Mouse (Mus musculus) heart, embryonic 11.5 days (tissue): Measurements from ENCODE around the gene Hspa14. TPM values are rescaled to one million over a fixed set of nuclear protein-coding genes. Genes with fewer than 3 reads are reported as not detected.
A peak's percentile ranks its signal among the peaks of the same experiment; 100 is the strongest.

Source experiments
- ATAC-seq: fragments of 200-750 bp; cut with Nextera tagmentation; replicated peaks from 2 replicates; pipeline ENCODE4 v1.8.0; 2017; ENCODE audit warnings: moderate library complexity; ENCODE audit not compliant: insufficient number of reproducible peaks, low FRiP score, low TSS enrichment
- H3K27ac ChIP-seq: fragments of 300-500 bp; sonication (generic); 2 replicates; pipeline ENCODE4 v1.5.1; 2014; ENCODE audit warnings: mild to moderate bottlenecking, low read depth, low read length
- H3K27me3 ChIP-seq: fragments of 300-500 bp; sonication (generic); 2 replicates; pipeline ENCODE4 v1.6.1; 2014; ENCODE audit warnings: mild to moderate bottlenecking, low read length, mixed read lengths; ENCODE audit not compliant: control insufficient read depth, insufficient read depth
- H3K36me3 ChIP-seq: fragments of 300-500 bp; sonication (generic); 2 replicates; pipeline ENCODE4 v1.6.1; 2014; ENCODE audit warnings: mild to moderate bottlenecking, low read length, moderate library complexity, mixed read lengths; ENCODE audit not compliant: control insufficient read depth, insufficient read depth
- H3K4me1 ChIP-seq: fragments of 300-500 bp; sonication (generic); 2 replicates; pipeline ENCODE4 v1.6.1; 2014; ENCODE audit warnings: low read length; ENCODE audit not compliant: control insufficient read depth, insufficient read depth
- H3K4me2 ChIP-seq: fragments of 300-500 bp; sonication (generic); 2 replicates; pipeline ENCODE4 v1.6.1; 2014; ENCODE audit warnings: mild to moderate bottlenecking, moderate library complexity
- H3K4me3 ChIP-seq: fragments of 300-500 bp; sonication (generic); 2 replicates; pipeline ENCODE4 v1.5.1; 2014; ENCODE audit warnings: low read depth, low read length
- H3K9ac ChIP-seq: fragments of 300-500 bp; sonication (generic); 2 replicates; pipeline ENCODE4 v1.6.1; 2014; ENCODE audit warnings: mild to moderate bottlenecking, low read depth, low read length, moderate library complexity
- H3K9me3 ChIP-seq: fragments of 300-500 bp; sonication (generic); replicated peaks from 2 replicates; pipeline ENCODE4 v1.6.1; 2016; ENCODE audit warnings: low read length; ENCODE audit not compliant: control insufficient read depth
- WGBS: fragments of 180-500 bp; shearing (Covaris S2); extraction: QIAGEN DNeasy Blood & Tissue Kit; methylation state at CpG from one replicate; pipeline ENCODE4 v1.1.7; 2014; ENCODE audit not compliant: insufficient replicate concordance; 5-methylcytosine and 5-hydroxymethylcytosine counted together
- polyA plus RNA-seq: library from polyadenylated mRNA; unstranded; fragments of >200 nt; fragmentation: Nextera tagmentation; extraction: Ambion mirVana; gene quantifications from 2 replicates; pipeline ENCODE4 v1.2.1, GENCODE M21; 2014

The Hspa14 gene
- 87.9 and 94.9 TPM in 2 replicates for polyA plus RNA-seq

DNA sequence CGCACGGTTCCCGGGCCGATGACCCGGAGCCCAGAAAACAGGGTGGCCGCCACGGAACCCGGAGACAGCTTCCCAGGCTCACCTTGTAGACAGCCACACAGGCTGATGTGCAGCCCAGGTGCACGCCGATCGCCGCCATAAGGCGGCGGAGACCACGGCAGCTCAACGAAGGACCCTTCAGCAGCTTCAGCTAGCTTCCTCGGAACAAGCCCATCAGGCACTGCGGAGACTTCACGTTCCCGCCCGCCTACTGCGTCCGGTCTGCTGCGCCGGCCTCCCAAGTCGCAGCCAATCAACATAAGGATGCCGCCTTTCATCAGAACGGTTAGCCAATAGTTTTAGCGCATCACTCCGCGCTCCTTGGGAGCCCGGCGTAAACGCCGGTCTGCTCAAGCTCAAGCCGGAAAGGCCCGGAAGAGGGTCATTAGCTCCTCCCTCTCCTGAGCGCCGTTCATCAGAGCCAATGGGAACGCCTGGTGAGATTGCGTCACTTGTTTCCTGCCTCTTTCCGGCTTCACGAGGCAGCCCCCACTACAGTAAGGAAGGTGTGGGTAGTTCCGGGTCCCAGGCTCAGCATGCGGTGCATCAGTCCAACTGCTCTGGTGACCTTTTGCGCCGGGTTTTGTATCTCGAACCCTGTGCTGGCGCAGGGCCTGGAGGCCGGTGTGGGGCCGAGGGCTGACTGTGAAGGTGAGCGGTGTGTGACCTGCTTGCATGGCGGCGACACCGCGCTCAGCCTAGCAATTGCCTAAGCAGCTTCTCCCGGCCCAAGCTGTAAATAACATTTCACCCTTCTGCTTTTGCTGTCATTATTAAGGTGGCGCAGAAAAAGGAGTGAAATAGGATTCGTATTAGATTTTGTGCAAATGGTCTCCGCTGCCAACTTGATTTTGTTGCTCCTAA lies at the start of gene Hspa14, which contains the start of the genes Gm45902 and Cdnf:
Hspa14 (minus strand) TSS at position 263 of the 903 bp plus-strand sequence.
Gm45902 (minus strand) TSS at position 239 of the 903 bp plus-strand sequence.
Cdnf (plus strand) TSS at position 479 of the 903 bp plus-strand sequence.
- H3K4me3 ChIP-seq, result peak within 1 kb of the TSS; percentile 81
- WGBS, result under 1% methylated on average over 60 of the region's 60 CpGs
- H3K9me3 ChIP-seq, result no peaks in the 10 kb centered on the region
- H3K36me3 ChIP-seq, result peaks cover 2% of the 10 kb centered on the region; the same call in 1 of the 2 replicates
- H3K27ac ChIP-seq, result peak within 1 kb of the TSS; percentile 72
- no peaks in the 10 kb centered on the region for H3K27me3 ChIP-seq
- peaks cover 5% of the 10 kb centered on the region for H3K4me1 ChIP-seq
- ATAC-seq, result peak; percentile 100
- H3K9ac ChIP-seq, result peak within 1 kb of the TSS; percentile 88
- H3K4me2 ChIP-seq, result peak within 1 kb of the TSS; percentile 74

DNA sequence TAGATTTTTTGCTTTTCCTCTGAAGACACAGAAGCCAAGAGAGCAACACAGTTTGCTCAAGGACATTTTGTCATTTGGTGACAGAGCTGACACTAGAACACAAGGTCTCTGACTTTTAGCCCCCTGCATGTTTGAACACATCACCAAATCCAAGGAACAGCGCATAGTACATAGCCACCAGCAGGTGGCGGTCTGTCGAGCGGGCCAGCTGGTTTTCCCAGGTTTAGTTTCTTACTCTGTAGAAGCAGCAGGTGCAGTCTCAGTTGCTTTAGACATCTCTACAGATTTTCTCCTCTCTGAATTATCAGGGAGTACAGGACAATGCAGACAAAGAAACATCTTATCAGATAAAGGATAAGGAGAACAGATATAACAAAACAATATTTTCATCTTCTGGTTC lies 34.0 kb upstream of the Hspa14 start:
- Histone ChIP-seq H3K27ac (no peak overlapping the region), H3K4me2 (no peak overlapping the region), H3K9ac (no peak overlapping the region), H3K27me3 (no peaks in the 10 kb centered on the region), H3K36me3 (no peaks in the 10 kb centered on the region), H3K9me3 (no peaks in the 10 kb centered on the region), H3K4me3 (no peak overlapping the region), H3K4me1 (no peaks in the 10 kb centered on the region)
- 8% methylated on average over 4 of the region's 4 CpGs for WGBS
- ATAC-seq, result no peak

DNA sequence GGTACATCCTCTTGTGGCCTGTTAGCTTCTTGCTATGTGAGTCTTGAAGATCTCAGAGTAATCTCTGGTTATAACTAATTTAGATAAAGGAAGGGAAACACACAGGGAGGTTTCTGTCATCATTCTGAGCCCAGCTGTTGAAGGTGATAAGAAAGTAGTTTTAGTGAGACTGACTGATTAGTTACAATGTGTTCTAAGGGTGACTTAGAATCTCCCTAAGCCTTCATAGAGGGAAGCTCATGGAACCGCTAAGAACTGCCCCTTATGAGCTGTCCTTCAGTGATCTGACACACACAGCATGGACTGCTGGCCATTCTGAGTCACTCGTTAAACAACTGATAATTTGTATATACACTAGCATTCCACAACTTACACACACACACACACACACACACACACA lies 33.4 kb upstream of the Hspa14 start:
- Histone ChIP-seq H3K36me3 (no peaks in the 10 kb centered on the region), H3K9me3 (no peaks in the 10 kb centered on the region), H3K9ac (no peak overlapping the region), H3K27me3 (no peaks in the 10 kb centered on the region), H3K4me1 (no peaks in the 10 kb centered on the region), H3K4me3 (no peak overlapping the region), H3K4me2 (no peak overlapping the region), H3K27ac (no peak overlapping the region)
- no peak for ATAC-seq
- 48% methylated on average over 2 of the region's 2 CpGs for WGBS

DNA sequence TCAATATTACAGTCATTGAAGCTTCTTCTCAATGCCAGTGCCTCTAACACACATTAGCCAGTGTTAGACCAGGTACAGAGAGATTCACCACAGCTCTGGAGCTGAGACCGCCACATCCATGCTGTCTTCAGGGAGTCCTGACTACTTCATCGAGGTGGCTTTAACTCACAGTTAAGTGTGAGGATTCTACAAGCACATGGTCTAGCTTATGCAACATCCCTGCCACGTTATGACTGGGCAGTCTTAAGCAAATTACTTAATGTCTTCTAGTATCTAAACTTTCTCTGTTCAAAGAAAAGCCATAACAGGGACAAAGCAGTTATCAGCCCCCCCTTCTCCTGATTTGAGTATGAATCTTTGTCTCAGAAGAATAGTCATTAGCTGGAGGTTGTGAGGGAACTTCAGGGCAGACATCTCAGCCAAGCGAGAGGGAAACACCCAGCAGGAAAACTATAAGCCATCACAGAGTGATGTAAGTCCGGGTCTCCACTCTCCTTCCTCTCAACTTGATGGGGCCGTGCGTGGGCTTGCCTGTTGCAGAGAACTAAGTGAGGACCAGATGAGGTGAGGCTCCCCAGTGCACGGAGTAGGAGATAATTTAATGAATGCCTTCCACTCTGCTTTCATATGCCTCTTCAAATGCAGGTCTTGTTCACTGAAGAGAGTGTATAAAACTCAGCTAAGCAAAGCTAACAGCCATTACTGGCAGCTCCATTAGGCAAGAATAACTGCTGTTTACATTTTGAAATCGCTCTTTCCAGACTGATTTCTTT lies 28.9 kb upstream of the Hspa14 start:
- 64% methylated on average over 9 of the region's 9 CpGs for WGBS
- H3K4me1 ChIP-seq, result no peaks in the 10 kb centered on the region
- ATAC-seq, result no peak
- no peaks in the 10 kb centered on the region for H3K9me3 ChIP-seq
- H3K4me3 ChIP-seq, result no peak overlapping the region
- H3K4me2 ChIP-seq, result no peak overlapping the region
- H3K9ac ChIP-seq, result no peak overlapping the region
- H3K27me3 ChIP-seq, result no peaks in the 10 kb centered on the region
- H3K36me3 ChIP-seq, result no peaks in the 10 kb centered on the region
- H3K27ac ChIP-seq, result no peak overlapping the region

DNA sequence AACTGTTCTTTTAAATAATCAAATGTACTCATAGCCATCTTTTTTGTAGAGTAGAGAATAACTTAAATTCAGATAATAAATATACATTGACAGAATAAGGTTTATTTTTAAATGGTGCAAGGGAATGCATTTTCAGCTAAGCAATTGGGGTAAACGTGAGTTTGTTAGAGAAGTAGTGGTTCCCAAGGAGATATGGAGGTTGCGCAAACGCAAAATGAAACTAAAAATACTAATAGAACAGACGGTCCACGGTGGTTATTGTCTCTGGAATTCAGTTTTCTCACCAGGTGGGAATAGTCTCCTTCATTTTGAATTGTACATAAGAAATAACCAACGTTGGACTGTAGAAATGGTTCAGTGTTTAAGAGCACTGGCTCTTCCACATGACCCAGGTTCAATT lies 13.7 kb upstream of the Hspa14 start:
- Histone ChIP-seq H3K9me3 (no peaks in the 10 kb centered on the region), H3K4me1 (no peaks in the 10 kb centered on the region), H3K4me2 (no peak overlapping the region), H3K27ac (no peak overlapping the region), H3K27me3 (no peaks in the 10 kb centered on the region), H3K36me3 (no peaks in the 10 kb centered on the region), H3K9ac (no peak overlapping the region), H3K4me3 (no peak overlapping the region)
- WGBS, result 76% methylated on average over 6 of the region's 6 CpGs
- no peak for ATAC-seq

DNA sequence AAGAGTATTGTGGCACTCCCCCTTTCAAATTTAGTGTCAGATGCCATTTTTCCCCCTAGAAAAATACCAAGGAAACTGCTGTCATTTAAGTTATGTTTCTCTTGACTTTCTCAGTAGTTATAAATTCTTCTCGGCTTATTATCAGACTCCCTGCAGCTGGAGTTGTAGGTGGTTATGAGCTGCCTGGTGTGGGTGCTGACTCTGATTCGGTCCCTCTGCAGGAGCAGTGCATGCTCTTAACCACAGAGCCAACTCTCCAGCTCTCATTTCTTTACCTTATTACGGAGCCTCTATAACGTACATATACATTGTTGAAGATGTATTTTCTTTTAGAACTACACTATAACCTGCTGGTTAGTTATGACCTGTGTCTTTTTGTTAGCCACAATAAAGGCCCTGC lies 9.9 kb upstream of the Hspa14 start:
- no peak for ATAC-seq
- H3K9ac ChIP-seq, result no peak overlapping the region
- H3K36me3 ChIP-seq, result no peaks in the 10 kb centered on the region
- no peaks in the 10 kb centered on the region for H3K27me3 ChIP-seq
- H3K9me3 ChIP-seq, result no peaks in the 10 kb centered on the region
- no peaks in the 10 kb centered on the region for H3K4me1 ChIP-seq
- 79% methylated on average over 4 of the region's 4 CpGs for WGBS
- H3K4me2 ChIP-seq, result no peak overlapping the region
- no peak overlapping the region for H3K4me3 ChIP-seq
- no peak overlapping the region for H3K27ac ChIP-seq

DNA sequence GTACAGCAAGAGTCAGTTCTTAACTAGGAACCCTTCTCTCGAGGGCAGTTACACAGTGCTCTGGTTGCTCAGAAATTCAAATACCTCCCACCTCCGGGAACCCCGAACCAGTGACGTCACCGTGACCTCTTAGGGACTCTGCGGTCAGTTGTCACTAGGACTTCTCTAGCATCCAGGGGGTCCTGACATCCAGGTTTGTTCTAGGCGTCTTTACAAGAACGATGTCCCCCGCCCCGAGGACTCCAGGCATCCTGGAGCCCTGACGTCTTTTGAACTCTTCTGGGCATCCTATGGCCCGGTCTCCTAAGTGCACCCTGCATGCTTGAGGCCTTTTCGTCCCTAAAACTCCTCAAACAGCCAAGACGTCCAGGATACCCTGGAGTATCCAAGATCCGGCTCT lies 538 bp downstream of the Hspa14 start:
- Histone ChIP-seq H3K4me3 (peak overlapping the region; percentile 81), H3K4me1 (peaks cover 5% of the 10 kb centered on the region), H3K9ac (peak overlapping the region; percentile 87), H3K4me2 (peak overlapping the region; percentile 74), H3K9me3 (no peaks in the 10 kb centered on the region), H3K27ac (peak overlapping the region; percentile 72), H3K36me3 (peaks cover 3% of the 10 kb centered on the region; the same call in 1 of the 2 replicates), H3K27me3 (no peaks in the 10 kb centered on the region)
- ATAC-seq, result peak; percentile 0
- WGBS, result under 1% methylated on average over 15 of the region's 15 CpGs

DNA sequence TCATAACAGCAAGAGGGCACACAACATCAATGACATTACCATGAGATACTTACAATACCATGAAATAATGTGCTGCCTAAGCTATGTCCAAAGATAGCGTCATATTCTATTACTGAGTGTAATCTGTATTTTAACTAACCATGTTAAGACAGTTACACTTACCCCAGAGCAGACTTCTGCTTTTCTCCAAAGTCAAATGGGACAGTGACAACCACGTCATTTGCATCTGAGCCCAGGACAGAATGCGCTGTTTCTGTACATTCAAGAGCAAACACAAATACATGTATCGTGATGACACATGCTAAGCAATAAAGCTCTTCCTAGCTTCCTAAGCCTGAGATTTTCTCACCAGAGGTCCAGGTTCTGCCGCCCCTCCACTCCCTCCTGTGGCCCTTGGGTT lies 11.7 kb downstream of the Hspa14 start:
- H3K36me3 ChIP-seq, result peaks cover 15% of the 10 kb centered on the region
- H3K27me3 ChIP-seq, result no peaks in the 10 kb centered on the region
- ATAC-seq, result no peak
- no peaks in the 10 kb centered on the region for H3K4me1 ChIP-seq
- H3K27ac ChIP-seq, result no peak overlapping the region
- no peak overlapping the region for H3K4me3 ChIP-seq
- H3K4me2 ChIP-seq, result no peak overlapping the region
- 96% methylated on average over 5 of the region's 5 CpGs for WGBS
- H3K9me3 ChIP-seq, result no peaks in the 10 kb centered on the region
- no peak overlapping the region for H3K9ac ChIP-seq
